Mouse (Mus musculus) embryonic facial prominence, embryonic 14.5 days (tissue): ENCODE data around the gene Sema4d. TPM values are rescaled to one million over a fixed set of nuclear protein-coding genes. Genes with fewer than 3 reads are reported as not detected.
"Not testable (repeated sequence)": the region's sequence is repeated elsewhere in the genome, so short reads cannot be mapped to it uniquely, and the experiment has no call there.

Source experiments
- ATAC-seq: fragments of 200-750 bp; cut with Nextera tagmentation; 2 replicates; pipeline ENCODE4 v1.8.0; 2017; ENCODE audit warnings: low read depth, moderate number of reproducible peaks, moderate TSS enrichment
- DNase-seq: peaks from one replicate; pipeline ENCODE4 v3.0.0-alpha.2; 2015; ENCODE audit warnings: low spot score
- H3K27ac ChIP-seq: fragments of 300-500 bp; sonication (generic); replicated peaks from 2 replicates; pipeline ENCODE4 v1.5.1; 2014; ENCODE audit warnings: low read depth, mild to moderate bottlenecking, low read length, moderate library complexity
- H3K27me3 ChIP-seq: fragments of 300-500 bp; sonication (generic); replicated peaks from 2 replicates; pipeline ENCODE4 v1.6.1; 2014; ENCODE audit warnings: low read length; ENCODE audit not compliant: control insufficient read depth, insufficient read depth
- H3K36me3 ChIP-seq: fragments of 300-500 bp; sonication (generic); 2 replicates; pipeline ENCODE4 v1.6.1; 2014; ENCODE audit warnings: low read length, mixed read lengths; ENCODE audit not compliant: control insufficient read depth, insufficient read depth
- H3K4me1 ChIP-seq: fragments of 300-500 bp; sonication (generic); 2 replicates; pipeline ENCODE4 v1.6.1; 2014; ENCODE audit warnings: antibody characterized with exemption, low read length; ENCODE audit not compliant: control insufficient read depth, insufficient read depth
- H3K4me2 ChIP-seq: fragments of 300-500 bp; sonication (generic); 2 replicates; pipeline ENCODE4 v1.6.1; 2014; ENCODE audit warnings: low read depth, mild to moderate bottlenecking, low read length, moderate library complexity, mixed read lengths
- H3K4me3 ChIP-seq: fragments of 300-500 bp; sonication (generic); 2 replicates; pipeline ENCODE4 v1.5.1; 2014; ENCODE audit warnings: low read depth, mild to moderate bottlenecking, low read length
- H3K9ac ChIP-seq: fragments of 300-500 bp; sonication (generic); 2 replicates; pipeline ENCODE4 v1.6.1; 2014; ENCODE audit warnings: low read depth, mild to moderate bottlenecking, low read length, moderate library complexity, mixed read lengths
- H3K9me3 ChIP-seq: fragments of 300-500 bp; sonication (generic); 2 replicates; pipeline ENCODE4 v1.6.1; 2016; ENCODE audit warnings: low read length; ENCODE audit not compliant: control insufficient read depth
- WGBS: fragments of 180-500 bp; shearing (Covaris S2); extraction: QIAGEN DNeasy Blood & Tissue Kit; methylation state at CpG from one replicate; pipeline ENCODE4 v1.1.7; 2014; 5-methylcytosine and 5-hydroxymethylcytosine counted together
- polyA plus RNA-seq: library from polyadenylated mRNA; unstranded; fragments of >200 nt; fragmentation: Nextera tagmentation; extraction: Ambion mirVana; gene quantifications from 2 replicates; pipeline ENCODE4 v1.2.1, GENCODE M21; 2014

Sema4d gene
- polyA plus RNA-seq, 1 experiment from 2014 or later = 11.7 TPM

DNA sequence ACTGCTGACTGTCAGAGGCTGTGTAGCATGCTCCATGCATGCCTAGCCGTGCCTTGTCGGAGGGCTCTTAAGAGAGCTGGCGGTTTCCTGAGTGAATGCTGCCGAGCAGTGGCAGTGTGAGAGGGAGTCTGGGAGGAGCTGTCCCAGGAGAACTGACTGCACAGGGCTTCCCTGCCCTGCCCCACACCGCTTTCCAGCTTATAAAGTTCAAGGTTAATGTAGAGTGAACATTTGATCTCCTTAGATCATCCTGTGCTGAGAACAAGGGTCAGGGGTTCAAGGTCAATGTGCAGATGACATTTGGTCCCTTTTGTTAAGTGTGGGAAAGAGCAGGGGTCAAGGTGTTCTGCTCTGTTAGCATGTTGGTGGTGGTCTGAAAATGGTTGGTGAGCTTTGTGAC lies 112.5 kb downstream of the Sema4d start:
- Histone ChIP-seq H3K27me3 (no peaks in the 10 kb centered on the region), H3K4me2 (no peak overlapping the region), H3K9me3 (no peaks in the 10 kb centered on the region), H3K27ac (no peak overlapping the region), H3K36me3 (peaks cover 100% of the 10 kb centered on the region), H3K4me1 (no peaks in the 10 kb centered on the region), H3K9ac (no peak overlapping the region), H3K4me3 (no peak overlapping the region)
- ATAC-seq (no peak), DNase-seq (no peak)
- 77% methylated on average over 5 of the region's 5 CpGs for WGBS

DNA sequence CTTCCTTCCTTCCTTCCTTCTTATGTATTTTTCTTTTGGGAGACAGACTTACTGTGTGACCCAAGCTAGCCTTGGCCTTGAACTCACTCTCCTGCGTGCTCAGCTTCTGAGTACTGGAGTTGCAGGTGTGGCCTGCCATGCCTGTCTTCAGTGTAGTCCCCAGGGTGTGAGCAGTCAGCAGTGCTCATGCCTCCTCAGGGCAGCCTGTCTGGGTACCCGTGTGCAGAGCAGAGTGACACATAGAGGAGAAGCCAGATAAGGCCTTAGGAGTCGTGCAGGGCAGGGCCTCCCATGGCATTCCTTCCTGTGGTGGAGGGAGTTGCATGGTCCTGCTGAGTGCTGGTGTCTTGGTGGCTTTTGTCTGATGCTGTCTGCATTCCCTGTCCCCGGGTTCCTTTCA lies 114.2 kb downstream of the Sema4d start:
- no peak for ATAC-seq
- 89% methylated on average over 4 of the region's 4 CpGs for WGBS
- DNase-seq = no peak
- Histone ChIP-seq H3K36me3 (peaks cover 100% of the 10 kb centered on the region), H3K9ac (no peak overlapping the region), H3K9me3 (no peaks in the 10 kb centered on the region), H3K27me3 (no peaks in the 10 kb centered on the region), H3K4me3 (no peak overlapping the region), H3K4me1 (no peaks in the 10 kb centered on the region), H3K4me2 (no peak overlapping the region), H3K27ac (no peak overlapping the region)

DNA sequence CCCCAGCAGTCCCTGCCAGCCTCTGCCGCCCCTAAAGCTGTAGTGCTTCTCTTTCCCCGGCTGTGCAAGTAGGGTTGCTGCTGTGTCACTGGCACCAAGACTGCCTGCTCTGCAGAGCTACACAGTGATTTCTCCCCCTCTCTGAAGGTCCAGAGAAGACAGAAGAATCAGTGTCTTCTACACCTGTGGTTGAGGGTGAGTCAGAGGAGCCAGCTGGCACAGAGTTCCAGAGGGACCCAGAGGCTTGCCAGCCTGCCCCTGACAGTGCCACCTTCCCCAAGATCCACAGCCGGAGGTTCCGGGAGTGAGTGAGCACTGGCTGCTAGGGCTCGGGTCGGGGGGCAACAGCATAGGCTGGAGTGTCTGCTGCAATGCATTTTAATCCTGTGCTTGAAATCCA lies 114.9 kb downstream of the Sema4d start:
- H3K27me3 ChIP-seq = no peaks in the 10 kb centered on the region
- no peak for ATAC-seq
- WGBS = 89% methylated on average over 6 of the region's 6 CpGs
- no peak overlapping the region for H3K4me2 ChIP-seq
- no peaks in the 10 kb centered on the region for H3K4me1 ChIP-seq
- no peak overlapping the region for H3K9ac ChIP-seq
- H3K36me3 ChIP-seq = peaks cover 100% of the 10 kb centered on the region
- H3K27ac ChIP-seq = no peak overlapping the region
- no peaks in the 10 kb centered on the region for H3K9me3 ChIP-seq
- DNase-seq = no peak
- H3K4me3 ChIP-seq = no peak overlapping the region

DNA sequence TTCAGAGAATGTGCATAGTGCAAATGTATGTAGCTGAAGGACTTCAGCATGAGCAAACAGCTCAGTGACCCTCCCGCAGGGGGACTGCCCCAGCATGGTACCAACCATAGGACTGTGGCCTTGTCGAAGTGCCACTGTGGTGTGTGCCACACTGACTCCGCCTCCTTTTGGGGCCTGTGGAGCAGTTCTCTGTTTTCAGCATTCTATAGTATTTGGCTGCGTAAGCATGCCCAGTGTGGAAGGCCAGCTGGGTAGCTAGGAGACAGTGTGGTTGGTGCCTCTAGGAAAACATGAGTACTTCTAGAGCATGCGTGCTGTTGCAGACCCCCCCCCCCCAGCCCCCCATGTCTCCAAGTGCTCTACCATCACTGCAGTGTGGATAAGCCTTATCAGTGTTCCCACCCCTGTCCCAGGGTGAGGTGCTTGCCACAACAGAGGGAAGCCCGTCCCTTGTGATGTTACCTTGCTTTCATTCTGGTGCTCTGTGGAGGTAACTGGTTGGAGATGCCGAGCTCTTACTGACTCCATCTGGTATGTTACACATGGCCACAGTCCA lies 115.8 kb downstream of the Sema4d start:
- no peak for DNase-seq
- H3K9me3 ChIP-seq = no peaks in the 10 kb centered on the region
- no peak overlapping the region for H3K27ac ChIP-seq
- no peaks in the 10 kb centered on the region for H3K27me3 ChIP-seq
- H3K36me3 ChIP-seq = peaks cover 97% of the 10 kb centered on the region
- no peak overlapping the region for H3K4me3 ChIP-seq
- H3K4me1 ChIP-seq = no peaks in the 10 kb centered on the region
- ATAC-seq = no peak
- H3K4me2 ChIP-seq = no peak overlapping the region
- no peak overlapping the region for H3K9ac ChIP-seq
- WGBS = 94% methylated on average over 7 of the region's 7 CpGs

DNA sequence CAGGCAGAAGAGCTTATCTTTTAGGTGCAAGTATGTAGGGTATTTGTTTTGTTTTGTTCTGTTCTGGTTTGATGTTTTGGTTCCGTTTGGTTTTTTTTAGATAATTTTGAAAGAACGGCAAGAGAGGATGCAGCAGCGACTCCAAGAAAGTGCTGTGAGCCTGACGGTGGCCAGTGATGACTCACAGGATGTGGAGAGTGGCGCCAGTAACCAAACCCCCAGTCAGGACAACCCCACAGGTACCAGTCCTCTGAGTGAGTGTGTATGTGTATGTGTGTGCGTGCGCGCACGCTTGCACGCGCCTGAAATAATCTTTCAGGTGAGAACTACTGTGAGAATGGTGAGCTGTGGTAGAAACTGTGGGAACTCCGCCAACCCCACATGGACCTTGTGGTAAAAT lies 116.5 kb downstream of the Sema4d start:
- no peak for ATAC-seq

DNA sequence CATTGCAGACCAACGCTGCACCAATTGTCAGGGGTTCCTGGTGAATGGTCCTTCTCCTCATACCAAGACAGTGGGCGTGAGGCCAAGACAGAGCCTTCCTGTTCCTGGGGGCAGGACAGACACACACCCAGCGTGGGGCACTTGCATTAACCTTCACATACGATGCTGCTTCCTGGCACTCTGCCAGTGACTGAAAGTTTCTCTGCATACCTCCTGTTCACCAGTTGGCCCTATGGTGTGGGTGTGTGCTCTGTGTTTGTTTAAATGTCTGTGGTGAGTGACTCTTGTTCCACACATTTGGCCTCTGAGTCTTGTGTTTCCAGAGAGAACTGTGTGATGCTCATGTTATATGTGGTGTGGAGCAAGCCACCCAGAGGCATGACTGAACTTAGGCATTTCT lies 116.9 kb downstream of the Sema4d start:
- Histone ChIP-seq H3K9me3 (no peaks in the 10 kb centered on the region), H3K27ac (no peak overlapping the region), H3K4me1 (no peaks in the 10 kb centered on the region), H3K36me3 (peaks cover 91% of the 10 kb centered on the region), H3K27me3 (no peaks in the 10 kb centered on the region), H3K9ac (no peak overlapping the region), H3K4me2 (no peak overlapping the region), H3K4me3 (no peak overlapping the region)
- ATAC-seq = peak; percentile 26; the same call in 1 of the 2 replicates
- WGBS = 62% methylated on average over 4 of the region's 4 CpGs
- DNase-seq = peak; percentile 46

More for the DNA sequence above, 116.5 kb downstream of the Sema4d start:
- no peak overlapping the region for H3K9ac ChIP-seq
- no peaks in the 10 kb centered on the region for H3K4me1 ChIP-seq
- H3K4me2 ChIP-seq = no peak overlapping the region
- 94% methylated on average over 12 of the region's 12 CpGs for WGBS
- H3K9me3 ChIP-seq = no peaks in the 10 kb centered on the region
- no peaks in the 10 kb centered on the region for H3K27me3 ChIP-seq
- peaks cover 91% of the 10 kb centered on the region for H3K36me3 ChIP-seq
- no peak overlapping the region for H3K27ac ChIP-seq
- H3K4me3 ChIP-seq = no peak overlapping the region
- no peak for DNase-seq

DNA sequence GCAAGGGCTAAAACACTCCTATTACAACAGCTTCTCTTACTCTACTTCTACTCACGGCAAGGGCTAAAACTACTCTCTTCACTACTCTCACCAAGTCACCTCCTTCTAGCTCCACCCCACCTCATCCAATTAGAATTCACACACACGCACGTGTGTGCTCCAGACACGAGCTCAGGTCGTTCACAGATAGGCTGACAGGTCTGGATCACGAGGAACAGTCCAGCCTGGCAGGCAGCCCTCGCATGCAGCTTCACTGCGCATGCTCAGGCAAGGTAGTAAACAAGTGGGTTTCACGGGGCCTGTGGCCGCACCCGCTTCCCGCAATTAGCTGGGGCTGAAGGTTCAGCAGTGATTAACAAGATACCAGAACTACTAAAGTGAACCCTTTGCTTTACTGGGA lies 125.4 kb downstream of the Sema4d start:
- not testable (repeated sequence) for H3K27me3 ChIP-seq, H3K4me2 ChIP-seq, H3K9me3 ChIP-seq, DNase-seq, H3K9ac ChIP-seq, H3K4me3 ChIP-seq, ATAC-seq, H3K4me1 ChIP-seq, H3K27ac ChIP-seq
- 94% methylated on average over 12 of the region's 12 CpGs for WGBS
- peaks cover 77% of the 10 kb centered on the region for H3K36me3 ChIP-seq

DNA sequence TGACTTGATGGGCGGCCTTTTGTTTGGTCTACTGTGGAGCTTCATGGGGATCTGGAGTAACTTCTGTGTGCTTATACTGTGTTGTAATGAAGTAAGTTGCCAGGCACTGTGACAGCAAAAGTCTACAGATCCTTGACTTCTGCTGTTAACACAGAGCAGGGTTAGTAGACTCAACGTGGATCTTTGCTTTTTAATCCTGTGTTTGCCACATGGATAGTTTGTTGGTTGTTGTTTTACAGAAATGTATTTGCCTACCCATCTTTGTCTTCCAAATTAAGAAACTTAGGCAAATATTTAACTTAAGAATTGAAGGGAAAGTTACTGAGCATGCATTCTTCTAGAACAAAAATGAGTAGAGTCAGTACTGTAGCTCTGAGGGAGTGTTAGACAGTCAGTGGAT lies 130.0 kb downstream of the Sema4d start:
- peaks cover 91% of the 10 kb centered on the region for H3K36me3 ChIP-seq
- WGBS = 95% methylated on average over 2 of the region's 2 CpGs
- H3K9ac ChIP-seq = no peak overlapping the region
- H3K27ac ChIP-seq = no peak overlapping the region
- no peaks in the 10 kb centered on the region for H3K9me3 ChIP-seq
- no peaks in the 10 kb centered on the region for H3K27me3 ChIP-seq
- no peak for ATAC-seq
- no peak overlapping the region for H3K4me2 ChIP-seq
- no peak overlapping the region for H3K4me3 ChIP-seq
- no peaks in the 10 kb centered on the region for H3K4me1 ChIP-seq
- no peak for DNase-seq

DNA sequence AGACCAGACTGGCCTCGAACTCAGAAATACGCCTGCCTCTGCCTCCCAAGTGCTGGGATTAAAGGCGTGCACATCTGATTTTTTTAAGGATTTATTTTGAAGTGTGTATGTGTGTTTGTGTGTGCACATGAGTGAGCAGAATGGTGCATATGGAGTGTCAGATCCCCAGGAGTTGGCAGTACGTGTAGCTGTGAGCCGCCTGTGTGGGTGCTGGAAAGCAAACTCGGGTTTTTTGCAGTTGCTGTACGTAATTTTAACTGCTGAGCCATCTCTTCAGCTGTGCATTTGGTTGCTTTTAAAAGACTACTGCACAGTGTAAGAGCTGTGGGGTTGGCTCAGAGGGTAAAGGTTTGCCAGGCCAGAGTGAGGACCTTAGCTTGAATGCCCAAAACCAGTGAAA lies 134.0 kb downstream of the Sema4d start:
- 95% methylated on average over 7 of the region's 7 CpGs for WGBS
- H3K9me3 ChIP-seq = no peaks in the 10 kb centered on the region
- H3K4me3 ChIP-seq = no peak overlapping the region
- no peak overlapping the region for H3K9ac ChIP-seq
- DNase-seq (no peak), ATAC-seq (no peak)
- H3K27me3 ChIP-seq = no peaks in the 10 kb centered on the region
- no peak overlapping the region for H3K4me2 ChIP-seq
- H3K27ac ChIP-seq = no peak overlapping the region
- H3K36me3 ChIP-seq = peaks cover 94% of the 10 kb centered on the region
- H3K4me1 ChIP-seq = no peaks in the 10 kb centered on the region
